Mouse (Mus musculus): Measurements from ENCODE around the gene Kcna5. TPM values are rescaled to one million over a fixed set of nuclear protein-coding genes. Genes with fewer than 3 reads are reported as not detected.
A peak's percentile ranks its signal among the peaks of the same experiment; 100 is the strongest.

Kcna5 gene
- total RNA-seq, 2 experiments from 2014 or later, result 3.8 to 10.3 TPM

DNA sequence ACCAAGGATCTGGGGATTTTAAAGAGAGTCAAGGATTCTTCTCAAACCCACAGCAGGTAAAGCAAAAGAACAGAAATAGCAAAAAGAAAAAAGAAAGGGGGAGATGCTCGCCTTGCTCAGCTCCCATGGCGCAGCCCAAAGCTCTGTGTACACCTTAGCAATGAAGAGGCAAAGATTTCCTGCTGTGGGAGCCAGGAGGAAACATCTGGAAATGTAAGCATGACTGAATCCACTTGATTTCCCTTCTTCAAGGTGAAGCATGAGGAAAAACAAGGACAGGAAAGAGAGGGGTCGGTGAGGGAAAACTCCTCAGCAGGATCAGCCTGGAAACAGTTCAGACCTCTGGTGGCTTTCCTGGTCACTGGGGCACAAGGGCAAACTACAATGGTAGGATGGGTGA lies 5.2 kb downstream of the Kcna5 start:
- intact Hi-C loops (cut with DNase I), result no loop called here
- H3K27ac ChIP-seq, result peak overlapping the region; percentile 41; the same call in 1 of the 2 replicates
- peak overlapping the region; percentile 20 for H3K4me3 ChIP-seq
- TF ChIP-seq CTCF (IDR thresholded peaks at IDR 0.05), result no peak
- DNase-seq, result no peak

DNA sequence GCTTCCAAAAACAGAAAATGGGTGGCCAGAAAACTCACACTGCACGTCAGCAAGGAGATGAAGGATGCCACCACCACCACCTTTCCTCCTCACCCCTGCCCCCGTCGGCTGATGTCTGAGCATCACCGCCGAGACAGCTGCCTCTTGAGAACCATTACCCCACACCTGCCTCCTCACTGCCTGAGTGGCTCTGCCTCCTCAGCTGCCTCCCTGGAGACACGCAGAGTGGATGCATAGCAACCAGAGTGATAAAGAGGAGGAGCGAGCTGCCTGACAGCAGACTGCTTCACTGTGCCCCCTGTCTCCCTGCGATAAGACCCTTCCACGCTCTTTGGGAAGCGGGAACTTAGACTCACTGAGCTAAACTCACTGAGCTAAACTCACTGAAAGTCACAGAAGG lies 20.5 kb downstream of the Kcna5 start:
- no peak for DNase-seq
- no peak overlapping the region for H3K4me3 ChIP-seq
- no peak for TF ChIP-seq CTCF (IDR thresholded peaks at IDR 0.05)
- no peak overlapping the region for H3K27ac ChIP-seq
- intact Hi-C loops (cut with DNase I), result no loop called here

DNA sequence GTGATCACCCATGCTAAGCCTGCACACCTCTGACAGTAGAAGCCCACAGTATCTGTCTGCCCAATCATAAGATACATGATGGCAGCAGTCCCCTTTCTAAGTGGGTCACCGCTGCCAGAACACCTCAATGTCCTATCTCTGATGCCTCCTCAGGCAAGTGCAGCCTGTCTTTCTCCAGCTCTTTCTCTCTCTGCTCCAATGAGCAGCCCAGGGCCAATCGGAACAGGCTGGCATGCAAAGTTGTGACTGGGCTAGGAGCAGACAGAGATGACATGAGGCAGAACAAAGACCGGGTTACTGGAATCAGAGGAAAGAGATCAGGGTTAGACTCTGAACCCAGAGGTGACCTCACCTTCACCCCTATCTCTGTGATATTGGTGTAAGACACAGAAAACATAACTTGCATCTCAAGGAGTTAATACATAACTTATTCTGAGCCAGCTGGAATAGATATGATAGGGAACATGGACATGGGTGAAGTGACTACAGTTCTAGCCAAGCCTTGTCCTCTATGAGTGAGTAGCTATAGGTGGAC lies 21.4 kb downstream of the Kcna5 start:
- intact Hi-C loops (cut with DNase I), result no loop called here
- Histone ChIP-seq H3K27ac (no peak overlapping the region), H3K4me3 (no peak overlapping the region)
- no peak for TF ChIP-seq CTCF (IDR thresholded peaks at IDR 0.05)
- no peak for DNase-seq

DNA sequence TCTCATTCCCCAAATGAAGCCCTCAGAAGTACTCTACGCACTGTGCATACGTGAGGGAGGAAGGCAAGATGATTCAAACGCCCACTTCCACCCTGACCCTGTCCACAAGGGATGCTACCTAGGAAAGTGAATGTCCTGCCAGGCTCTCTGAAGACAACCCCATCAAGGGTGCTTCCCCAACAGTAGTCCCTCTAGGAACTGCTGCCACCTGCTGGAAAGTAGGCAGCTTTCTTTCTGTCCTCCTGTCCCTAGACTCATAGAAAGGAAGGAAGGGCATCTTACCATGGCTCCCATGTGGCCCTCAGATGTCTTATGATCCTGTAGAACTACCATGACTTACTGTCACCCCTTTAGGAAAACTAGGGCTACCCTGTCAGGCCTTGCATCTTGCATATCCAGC lies 22.1 kb downstream of the Kcna5 start:
- TF ChIP-seq CTCF (IDR thresholded peaks at IDR 0.05), result peak; percentile 62
- no peak for DNase-seq
- intact Hi-C loops (cut with DNase I), result no loop called here
- Histone ChIP-seq H3K4me3 (no peak overlapping the region), H3K27ac (no peak overlapping the region)

DNA sequence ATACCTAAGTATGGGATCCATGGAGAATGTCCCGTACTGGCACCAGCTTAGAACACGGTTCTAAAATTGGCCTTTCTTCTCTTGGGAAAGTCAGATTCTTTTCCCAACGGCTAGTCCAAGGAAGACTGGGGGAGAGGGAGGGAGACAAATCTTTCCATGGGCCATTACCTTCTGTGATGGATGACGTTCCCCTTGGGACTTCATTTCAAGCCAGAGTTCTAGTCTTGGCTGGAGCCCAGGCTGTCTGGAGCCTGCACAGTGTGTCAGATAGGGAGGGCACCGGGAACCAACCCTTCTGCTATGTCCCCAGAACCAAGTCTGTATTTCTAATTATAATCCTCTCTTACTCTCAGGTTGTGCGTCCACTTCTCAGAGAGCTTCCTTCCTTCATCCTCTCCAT lies 26.5 kb downstream of the Kcna5 start:
- TF ChIP-seq CTCF (IDR thresholded peaks at IDR 0.05), result no peak
- intact Hi-C loops (cut with DNase I), result no loop called here
- no peak for DNase-seq
- no peak overlapping the region for H3K27ac ChIP-seq
- no peak overlapping the region for H3K4me3 ChIP-seq

DNA sequence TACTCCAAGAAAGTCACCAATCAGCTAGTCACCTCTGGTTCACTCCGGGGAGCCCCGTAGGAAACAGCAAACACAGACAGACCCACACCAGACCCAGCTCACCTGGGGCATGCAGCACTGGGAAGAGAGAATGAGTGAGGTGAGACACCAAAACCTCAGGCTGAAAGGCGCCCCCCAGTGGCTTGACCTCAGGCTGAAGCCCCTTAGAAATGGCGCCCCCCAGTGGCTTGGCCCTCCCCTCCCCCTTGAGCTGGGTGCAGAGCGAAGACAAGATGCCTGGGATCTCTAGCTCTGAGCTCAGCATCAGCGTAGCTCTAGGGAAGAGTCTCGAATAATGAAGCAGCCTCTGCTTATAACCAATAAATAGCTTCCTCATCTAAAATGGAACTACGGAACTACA lies 31.3 kb downstream of the Kcna5 start:
- intact Hi-C loops (cut with DNase I), result loop anchor here (5.0 kb wide), 1 partner anchor 198 kb away; no protein-coding TSS in a partner anchor
- Histone ChIP-seq H3K27ac (no peak overlapping the region), H3K4me3 (no peak overlapping the region)
- DNase-seq, result peak; percentile 28
- TF ChIP-seq CTCF (IDR thresholded peaks at IDR 0.05), result peak; percentile 59

DNA sequence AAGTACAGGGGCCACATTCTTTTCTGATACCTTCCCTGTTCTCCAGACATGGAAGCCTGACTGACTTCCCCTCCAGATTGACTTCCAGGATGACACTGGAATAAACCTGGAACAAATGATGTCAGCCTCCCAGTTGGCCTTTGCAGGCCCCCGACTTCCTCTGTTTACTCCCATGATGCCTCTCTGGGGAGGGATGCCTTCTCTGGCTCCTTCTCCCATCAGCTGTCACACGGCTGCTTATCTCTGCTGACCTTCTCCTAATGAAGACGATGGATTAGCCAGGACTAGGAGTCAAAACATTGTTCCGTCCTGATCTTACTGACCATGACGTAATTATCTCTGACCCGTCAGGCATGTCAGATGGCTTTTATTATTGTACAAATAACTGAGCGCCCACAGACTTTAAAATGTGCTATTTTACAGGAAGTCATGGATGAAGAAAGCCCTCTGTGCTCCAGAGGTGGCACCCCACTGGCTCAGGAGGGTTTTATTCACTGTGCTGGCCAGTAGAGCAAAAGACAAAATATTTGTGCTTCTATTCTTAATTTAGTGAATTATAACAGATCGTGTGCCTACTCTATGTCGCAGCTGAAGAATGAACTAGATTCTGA lies 32.4 kb downstream of the Kcna5 start:
- no peak for TF ChIP-seq CTCF (IDR thresholded peaks at IDR 0.05)
- intact Hi-C loops (cut with DNase I), result loop anchor here (5.0 kb wide), 1 partner anchor 200 kb away; no protein-coding TSS in a partner anchor
- no peak overlapping the region for H3K4me3 ChIP-seq
- no peak overlapping the region for H3K27ac ChIP-seq
- DNase-seq, result no peak

DNA sequence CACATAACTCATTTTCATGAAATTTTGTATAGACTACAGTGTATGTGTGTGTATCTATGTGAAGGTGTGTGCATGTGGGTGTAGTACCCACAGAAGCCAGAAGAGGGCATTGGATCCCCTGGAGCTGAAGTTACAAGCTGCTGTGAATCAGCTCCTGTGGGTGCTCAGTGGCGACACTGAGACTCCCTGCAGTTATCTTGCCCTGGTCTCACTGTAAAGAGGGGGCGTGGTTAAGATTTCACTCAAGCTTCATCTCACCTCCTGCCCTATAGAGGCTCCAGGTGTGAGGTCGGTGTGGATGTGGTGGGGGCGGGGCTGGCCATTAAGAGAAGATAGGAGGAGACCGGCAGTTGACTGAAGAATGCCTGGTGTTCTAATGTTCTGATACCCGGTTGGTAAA lies 34.2 kb downstream of the Kcna5 start:
- DNase-seq, result no peak
- no peak overlapping the region for H3K27ac ChIP-seq
- intact Hi-C loops (cut with DNase I), result loop anchor here (1.0 to 5.0 kb wide), 2 partner anchors 51 to 201 kb away; no protein-coding TSS in a partner anchor
- no peak for TF ChIP-seq CTCF (IDR thresholded peaks at IDR 0.05)
- no peak overlapping the region for H3K4me3 ChIP-seq

DNA sequence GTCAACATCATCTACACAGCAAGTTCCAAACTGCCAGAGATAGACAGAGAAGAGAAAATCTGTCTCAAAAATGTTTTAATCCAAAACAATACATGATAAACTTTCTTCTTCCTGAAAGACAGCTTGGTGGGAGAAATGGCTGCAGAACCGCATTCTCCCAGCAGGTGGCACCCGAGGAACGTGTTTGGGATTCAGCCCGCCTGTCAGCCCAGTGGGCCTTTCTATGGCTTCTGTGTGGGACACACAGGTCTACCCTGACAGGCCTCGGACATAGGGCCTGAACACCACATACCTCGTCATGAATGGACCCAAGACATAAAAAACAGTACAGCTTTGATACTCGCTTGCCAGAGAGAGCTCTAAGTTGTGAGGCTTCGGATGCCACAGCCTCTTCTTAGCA lies 35.1 kb downstream of the Kcna5 start:
- peak; percentile 91 for TF ChIP-seq CTCF (IDR thresholded peaks at IDR 0.05)
- intact Hi-C loops (cut with DNase I), result loop anchor here (1.0 to 5.0 kb wide), 2 partner anchors 52 to 202 kb away; no protein-coding TSS in a partner anchor
- Histone ChIP-seq H3K27ac (no peak overlapping the region), H3K4me3 (no peak overlapping the region)
- DNase-seq, result peak; percentile 77

DNA sequence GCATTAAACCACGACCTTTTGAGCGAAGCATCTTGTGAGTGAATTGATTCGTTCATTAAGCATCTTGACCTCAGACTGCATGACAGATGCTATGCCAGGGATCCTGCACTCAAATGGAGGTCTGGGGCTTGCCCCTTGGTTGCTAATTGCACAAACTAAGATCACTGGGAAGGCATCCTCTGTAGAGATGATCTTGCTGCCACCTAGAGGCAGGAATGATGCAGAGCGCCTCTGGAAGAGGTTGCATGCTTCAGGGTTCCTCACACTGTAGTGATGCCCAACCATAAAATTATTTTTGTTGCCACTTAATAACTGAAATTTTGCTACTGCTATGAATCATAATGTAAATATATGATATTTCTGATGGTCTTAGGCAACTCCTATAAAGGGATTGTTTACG lies 37.3 kb downstream of the Kcna5 start:
- Histone ChIP-seq H3K27ac (no peak overlapping the region), H3K4me3 (no peak overlapping the region)
- intact Hi-C loops (cut with DNase I), result no loop called here
- peak; percentile 80 for TF ChIP-seq CTCF (IDR thresholded peaks at IDR 0.05)
- DNase-seq, result peak; percentile 54

DNA sequence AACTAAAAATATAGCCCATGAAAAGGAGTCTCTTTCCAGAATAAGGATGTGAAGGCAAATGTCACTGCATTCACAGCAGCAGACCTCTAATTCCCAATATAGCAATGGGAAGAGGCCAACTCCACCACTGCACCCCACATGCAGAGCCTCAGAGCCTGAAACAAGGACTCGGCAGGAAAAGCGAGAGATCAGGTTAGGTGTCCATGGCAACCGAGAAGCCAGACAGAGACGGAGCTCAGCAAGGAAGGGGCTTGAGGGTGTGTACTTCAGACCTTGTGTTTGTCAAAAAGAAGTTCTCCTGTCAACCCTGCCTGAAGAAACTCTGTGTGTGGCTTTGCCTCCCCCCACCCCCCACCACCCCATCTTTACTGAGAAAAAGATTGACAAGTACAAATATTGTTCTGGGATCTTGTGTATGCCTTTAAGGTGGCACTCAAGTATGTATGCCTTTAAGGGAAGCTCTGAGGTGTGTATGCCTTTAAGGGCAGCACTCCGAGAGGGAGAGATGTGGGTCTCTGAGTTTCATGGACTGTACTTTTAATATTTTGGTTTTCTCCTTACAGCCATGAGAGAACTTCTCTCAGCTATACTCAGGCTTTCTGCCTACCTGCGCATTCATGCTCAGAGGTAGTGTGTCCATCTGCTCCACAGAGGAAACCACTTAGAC lies 37.9 kb downstream of the Kcna5 start:
- DNase-seq, result no peak
- no peak for TF ChIP-seq CTCF (IDR thresholded peaks at IDR 0.05)
- H3K27ac ChIP-seq, result no peak overlapping the region
- H3K4me3 ChIP-seq, result no peak overlapping the region
- intact Hi-C loops (cut with DNase I), result no loop called here

DNA sequence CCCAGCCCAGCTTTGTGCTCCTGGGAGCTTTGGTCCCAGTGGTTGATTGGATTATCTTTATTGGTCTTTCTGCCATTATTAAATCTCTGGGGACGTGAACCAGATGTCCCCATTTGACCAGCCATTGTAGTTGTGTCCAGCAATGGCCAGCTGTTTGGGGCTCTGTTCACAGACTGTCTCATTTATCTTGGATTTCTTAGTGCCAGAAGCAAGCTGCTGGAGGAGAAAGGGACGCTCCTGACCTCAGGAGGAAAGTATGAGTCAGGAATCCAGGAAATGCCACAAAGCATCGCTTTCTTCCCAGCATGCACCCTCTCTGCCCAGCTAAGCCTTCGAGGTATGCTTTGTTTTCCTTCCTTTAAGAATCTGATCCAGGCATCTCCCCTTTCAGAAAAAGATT lies 48.1 kb downstream of the Kcna5 start:
- no peak for TF ChIP-seq CTCF (IDR thresholded peaks at IDR 0.05)
- H3K27ac ChIP-seq, result no peak overlapping the region
- H3K4me3 ChIP-seq, result no peak overlapping the region
- DNase-seq, result no peak
- intact Hi-C loops (cut with DNase I), result no loop called here

DNA sequence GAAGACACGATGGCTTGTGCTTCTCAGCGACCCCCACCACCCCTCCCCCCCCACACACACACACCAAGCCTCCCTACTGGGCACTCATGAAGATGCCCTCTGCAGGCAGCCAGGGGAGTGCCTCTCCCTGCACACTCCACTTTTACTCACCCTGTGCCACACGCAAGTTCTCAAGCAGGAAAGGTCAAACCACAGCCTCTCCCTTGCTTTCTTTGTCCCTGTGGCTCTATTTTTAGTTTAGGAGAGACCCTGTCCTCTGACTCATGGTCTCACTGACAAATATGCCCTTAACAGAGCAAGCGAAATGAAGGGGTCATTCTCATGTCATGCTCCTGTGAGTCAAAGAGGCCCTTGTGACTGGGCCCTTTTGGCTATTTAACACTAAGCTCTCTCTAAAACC lies 50.3 kb downstream of the Kcna5 start:
- no peak overlapping the region for H3K4me3 ChIP-seq
- TF ChIP-seq CTCF (IDR thresholded peaks at IDR 0.05), result no peak
- intact Hi-C loops (cut with DNase I), result no loop called here
- no peak for DNase-seq
- H3K27ac ChIP-seq, result no peak overlapping the region

All from gastrocnemius, adult 2 months (tissue).